Mouse (Mus musculus) kidney, embryonic 14.5 days (tissue): ENCODE results near the gene Ptpa. TPM values are rescaled to one million over a fixed set of nuclear protein-coding genes. Genes with fewer than 3 reads are reported as not detected.

Source experiments
- ATAC-seq: fragments of 200-750 bp; cut with Nextera tagmentation; 2 replicates; pipeline ENCODE4 v1.8.0; 2017; ENCODE audit warnings: moderate number of reproducible peaks, mild to moderate bottlenecking, moderate TSS enrichment, moderate library complexity; ENCODE audit not compliant: low FRiP score, low TSS enrichment
- H3K27ac ChIP-seq: fragments of 300-500 bp; sonication (generic); 2 replicates; pipeline ENCODE4 v1.5.1; 2014; ENCODE audit warnings: low read depth, mild to moderate bottlenecking, low read length, moderate library complexity, mixed read lengths
- H3K27me3 ChIP-seq: fragments of 300-500 bp; sonication (generic); 2 replicates; pipeline ENCODE4 v1.6.1; 2014; ENCODE audit warnings: mild to moderate bottlenecking, low read length; ENCODE audit not compliant: control insufficient read depth, insufficient read depth
- H3K36me3 ChIP-seq: fragments of 300-500 bp; sonication (generic); 2 replicates; pipeline ENCODE4 v1.6.1; 2014; ENCODE audit warnings: low read length, mixed read lengths; ENCODE audit not compliant: control insufficient read depth, insufficient read depth
- H3K4me1 ChIP-seq: fragments of 300-500 bp; sonication (generic); 2 replicates; pipeline ENCODE4 v1.6.1; 2014; ENCODE audit warnings: low read length, mixed read lengths; ENCODE audit not compliant: control insufficient read depth, insufficient read depth
- H3K4me2 ChIP-seq: fragments of 300-500 bp; sonication (generic); replicated peaks from 2 replicates; pipeline ENCODE4 v1.6.1; 2014; ENCODE audit warnings: low read depth, mild to moderate bottlenecking, low read length
- H3K4me3 ChIP-seq: fragments of 300-500 bp; sonication (generic); 2 replicates; pipeline ENCODE4 v1.5.1; 2014; ENCODE audit warnings: mild to moderate bottlenecking, low read length
- H3K9ac ChIP-seq: fragments of 300-500 bp; sonication (generic); 2 replicates; pipeline ENCODE4 v1.6.1; 2014; ENCODE audit warnings: low read depth, mild to moderate bottlenecking, low read length, moderate library complexity
- H3K9me3 ChIP-seq: fragments of 300-500 bp; sonication (generic); 2 replicates; pipeline ENCODE4 v1.6.1; 2016; ENCODE audit warnings: low read length; ENCODE audit not compliant: control insufficient read depth
- WGBS: fragments of 180-500 bp; shearing (Covaris S2); extraction: QIAGEN DNeasy Blood & Tissue Kit; methylation state at CpG from one replicate; pipeline ENCODE4 v1.1.7; 2014; 5-methylcytosine and 5-hydroxymethylcytosine counted together
- polyA plus RNA-seq: library from polyadenylated mRNA; unstranded; fragments of >200 nt; fragmentation: Nextera tagmentation; extraction: Ambion mirVana; gene quantifications from 2 replicates; pipeline ENCODE4 v1.2.1, GENCODE M21; 2014

The Ptpa gene
- polyA plus RNA-seq, 1 experiment from 2014 or later: 96.0 TPM

DNA sequence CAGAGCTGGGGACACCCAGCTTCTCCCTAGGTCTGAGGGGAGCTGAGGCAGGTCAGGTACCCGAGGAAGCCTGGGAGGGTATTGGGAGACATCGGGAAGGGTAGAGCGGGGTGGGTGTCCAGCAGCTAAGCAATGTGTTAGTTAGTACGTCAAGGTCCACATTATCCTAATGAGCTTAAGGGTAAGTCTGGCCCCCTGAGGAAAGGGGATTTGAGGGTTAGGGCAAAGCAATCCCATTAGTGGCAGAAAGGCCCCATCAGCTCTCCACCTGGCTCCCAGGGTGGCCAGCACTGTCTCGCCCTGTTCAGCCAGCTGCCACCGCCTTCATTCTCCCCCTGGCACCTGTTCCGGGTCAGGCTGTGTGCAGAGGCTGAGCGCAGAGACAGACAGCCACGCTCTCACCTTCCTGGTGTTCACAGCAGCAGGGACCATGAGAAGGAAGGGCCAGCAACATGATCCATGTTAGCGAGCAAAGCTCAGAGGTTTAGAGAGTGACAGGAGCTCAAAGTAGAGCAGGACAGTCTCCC is 17.8 kb upstream of the Ptpa start:
- Histone ChIP-seq H3K9me3 (no peaks in the 10 kb centered on the region), H3K27me3 (no peaks in the 10 kb centered on the region), H3K4me3 (no peak overlapping the region), H3K4me2 (no peak overlapping the region), H3K4me1 (peaks cover 7% of the 10 kb centered on the region; the same call in 1 of the 2 replicates), H3K27ac (no peak overlapping the region), H3K9ac (no peak overlapping the region), H3K36me3 (peaks cover 45% of the 10 kb centered on the region)
- 90% methylated on average over 10 of the region's 10 CpGs for WGBS
- no peak for ATAC-seq

DNA sequence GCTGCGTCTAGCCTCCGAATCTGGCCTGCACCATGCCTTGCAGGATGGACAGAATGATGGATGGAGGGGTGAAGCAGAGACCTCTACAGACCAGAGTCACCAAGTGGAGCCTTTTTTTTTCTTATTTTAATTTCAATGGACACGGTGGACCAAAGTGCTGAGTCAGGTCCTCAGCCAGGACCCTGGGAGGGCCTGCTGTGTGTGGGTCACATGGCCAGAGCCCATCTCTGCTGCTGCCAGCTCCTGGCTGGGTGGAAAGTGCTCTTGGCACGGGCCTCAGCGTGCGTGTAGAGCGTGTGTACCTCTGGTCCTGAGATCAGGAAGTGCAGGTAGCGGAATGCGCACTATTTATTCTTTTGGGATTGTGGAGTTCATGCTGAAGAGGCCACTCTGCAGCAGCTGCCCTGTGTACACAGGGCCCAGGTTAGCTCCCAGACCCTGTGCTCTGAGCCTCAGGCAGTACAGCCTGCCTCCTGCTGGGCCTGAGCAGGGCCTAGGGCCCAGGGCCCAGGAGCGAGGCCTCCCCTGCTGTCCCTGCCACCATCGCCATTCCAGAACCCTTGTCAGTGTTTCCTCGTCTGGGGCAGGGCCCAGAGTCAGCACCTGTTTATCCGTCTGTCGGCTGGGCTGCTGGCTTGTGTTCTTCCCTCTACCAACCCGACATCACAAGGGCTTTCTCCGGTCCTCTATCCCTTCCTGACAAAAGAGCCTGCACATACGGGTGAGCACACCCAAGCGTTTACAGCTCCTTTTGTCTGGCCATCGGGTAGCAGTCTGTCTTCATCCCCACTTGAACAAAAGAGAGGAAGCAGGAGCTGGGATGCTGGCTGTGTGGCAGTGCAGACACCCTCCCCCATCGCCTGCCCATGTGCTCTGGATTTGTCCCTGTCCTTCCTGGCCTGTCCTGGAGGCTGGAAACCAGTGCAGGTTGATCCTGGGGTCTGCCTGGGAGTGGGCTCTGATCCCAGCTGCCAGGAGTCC is 16.4 kb upstream of the Ptpa start:
- H3K9me3 ChIP-seq: no peaks in the 10 kb centered on the region
- peaks cover 53% of the 10 kb centered on the region for H3K36me3 ChIP-seq
- ATAC-seq: no peak
- no peaks in the 10 kb centered on the region for H3K27me3 ChIP-seq
- no peak overlapping the region for H3K9ac ChIP-seq
- H3K4me1 ChIP-seq: no peaks in the 10 kb centered on the region
- no peak overlapping the region for H3K4me3 ChIP-seq
- no peak overlapping the region for H3K27ac ChIP-seq
- WGBS: 60% methylated on average over 20 of the region's 20 CpGs
- H3K4me2 ChIP-seq: no peak overlapping the region

DNA sequence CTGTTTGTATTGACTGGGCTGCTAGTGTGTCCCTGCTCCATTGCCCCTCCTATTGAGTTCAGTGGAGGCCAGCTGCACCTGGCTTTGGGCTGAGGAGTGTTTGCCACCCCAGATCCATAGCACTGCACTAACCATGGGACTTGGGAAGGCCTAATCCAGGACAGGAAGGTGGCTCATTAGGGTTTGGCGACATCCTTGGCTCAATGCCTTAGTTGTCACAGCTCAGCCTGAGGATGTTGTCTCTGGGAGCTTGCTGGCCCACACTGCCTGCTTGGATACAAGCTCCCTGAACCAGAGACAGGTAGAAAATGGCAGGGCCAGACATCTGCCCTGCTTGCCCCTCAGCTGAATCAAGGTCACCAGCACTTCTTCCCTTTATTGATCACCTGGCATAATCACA is 14.3 kb upstream of the Ptpa start:
- H3K4me1 ChIP-seq: no peaks in the 10 kb centered on the region
- no peak for ATAC-seq
- H3K27me3 ChIP-seq: no peaks in the 10 kb centered on the region
- H3K9me3 ChIP-seq: no peaks in the 10 kb centered on the region
- H3K36me3 ChIP-seq: peaks cover 52% of the 10 kb centered on the region
- 85% methylated on average over 1 of the region's 1 CpGs for WGBS
- no peak overlapping the region for H3K4me2 ChIP-seq
- H3K4me3 ChIP-seq: no peak overlapping the region
- no peak overlapping the region for H3K9ac ChIP-seq
- H3K27ac ChIP-seq: no peak overlapping the region

DNA sequence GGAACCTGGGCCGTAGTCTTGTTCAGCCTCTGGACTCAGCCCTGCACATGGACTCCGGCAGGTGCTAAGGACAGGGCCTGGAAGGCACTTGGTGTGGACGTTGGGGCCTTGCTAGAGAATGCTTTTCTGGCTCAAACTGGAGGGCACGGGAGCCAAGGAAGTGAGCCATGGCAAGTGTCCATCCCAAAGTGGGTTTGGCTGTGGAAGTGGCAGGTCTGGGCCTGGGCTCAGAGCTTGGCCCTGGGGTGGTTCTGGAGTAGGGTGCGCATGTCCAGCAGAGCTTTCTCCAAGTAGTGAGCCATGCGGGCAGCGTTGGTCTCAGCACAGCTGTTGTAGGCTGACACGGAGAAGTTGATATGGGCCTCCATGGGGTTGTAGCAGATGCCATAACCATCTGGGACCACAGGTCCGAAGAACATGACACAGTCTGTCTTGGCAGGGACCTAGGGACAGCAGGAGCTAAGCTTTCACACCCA is 13.4 kb upstream of the Ptpa start:
- WGBS: 91% methylated on average over 9 of the region's 9 CpGs
- Histone ChIP-seq H3K9me3 (no peaks in the 10 kb centered on the region), H3K4me1 (no peaks in the 10 kb centered on the region), H3K27ac (no peak overlapping the region), H3K9ac (no peak overlapping the region), H3K4me3 (no peak overlapping the region), H3K36me3 (peaks cover 52% of the 10 kb centered on the region), H3K4me2 (no peak overlapping the region), H3K27me3 (no peaks in the 10 kb centered on the region)
- ATAC-seq: no peak

DNA sequence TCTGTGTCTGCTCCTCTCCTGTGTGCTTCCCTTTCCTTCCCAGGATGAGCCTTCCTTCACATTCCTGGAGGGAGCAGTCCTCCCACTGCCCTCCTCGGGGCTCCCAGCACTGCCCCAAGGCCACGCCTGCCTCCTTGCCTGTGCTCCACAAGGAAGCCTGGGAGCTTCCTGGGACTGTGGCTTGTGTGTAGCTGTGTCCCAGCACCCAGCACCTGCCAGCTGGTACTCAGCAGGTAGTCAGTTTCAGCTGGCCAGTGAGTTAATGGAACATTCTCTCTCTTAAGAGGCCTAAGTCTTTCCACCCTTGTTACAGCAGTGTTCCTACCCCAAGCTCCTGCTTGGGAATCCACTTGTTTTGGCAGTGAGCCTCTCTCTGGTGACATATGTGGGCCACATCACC is 13.0 kb upstream of the Ptpa start:
- H3K9me3 ChIP-seq: no peaks in the 10 kb centered on the region

DNA sequence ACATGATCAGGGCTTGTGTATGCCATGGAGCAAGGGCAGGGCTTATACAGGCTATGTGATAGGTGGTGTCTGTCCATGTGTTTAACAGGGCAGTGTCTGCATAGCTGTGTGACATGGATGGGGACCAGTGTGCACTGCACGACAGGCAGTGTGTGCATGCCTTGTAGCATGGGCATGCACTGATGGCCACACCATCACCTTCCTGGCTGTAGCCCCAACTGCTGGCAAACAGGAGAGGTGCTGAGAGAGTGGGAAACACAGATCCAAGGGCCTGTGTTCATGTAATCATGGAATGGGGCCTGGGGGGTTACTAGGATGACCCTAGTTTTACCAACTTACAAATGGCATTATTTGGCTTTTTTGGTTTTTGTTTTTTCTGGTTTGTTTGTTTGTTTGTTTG is 12.0 kb upstream of the Ptpa start:
- H3K27me3 ChIP-seq: no peaks in the 10 kb centered on the region
- 86% methylated on average over 1 of the region's 1 CpGs for WGBS
- H3K4me2 ChIP-seq: no peak overlapping the region
- H3K9me3 ChIP-seq: no peaks in the 10 kb centered on the region
- H3K9ac ChIP-seq: no peak overlapping the region
- H3K36me3 ChIP-seq: peaks cover 46% of the 10 kb centered on the region
- no peak for ATAC-seq
- no peak overlapping the region for H3K4me3 ChIP-seq
- no peak overlapping the region for H3K27ac ChIP-seq
- H3K4me1 ChIP-seq: no peaks in the 10 kb centered on the region

More for the DNA sequence above, 13.0 kb upstream of the Ptpa start:
- Histone ChIP-seq H3K4me2 (no peak overlapping the region), H3K4me1 (no peaks in the 10 kb centered on the region), H3K36me3 (peaks cover 51% of the 10 kb centered on the region), H3K4me3 (no peak overlapping the region), H3K27me3 (no peaks in the 10 kb centered on the region), H3K27ac (no peak overlapping the region), H3K9ac (no peak overlapping the region)
- no peak for ATAC-seq
- WGBS: 61% methylated on average over 2 of the region's 2 CpGs

DNA sequence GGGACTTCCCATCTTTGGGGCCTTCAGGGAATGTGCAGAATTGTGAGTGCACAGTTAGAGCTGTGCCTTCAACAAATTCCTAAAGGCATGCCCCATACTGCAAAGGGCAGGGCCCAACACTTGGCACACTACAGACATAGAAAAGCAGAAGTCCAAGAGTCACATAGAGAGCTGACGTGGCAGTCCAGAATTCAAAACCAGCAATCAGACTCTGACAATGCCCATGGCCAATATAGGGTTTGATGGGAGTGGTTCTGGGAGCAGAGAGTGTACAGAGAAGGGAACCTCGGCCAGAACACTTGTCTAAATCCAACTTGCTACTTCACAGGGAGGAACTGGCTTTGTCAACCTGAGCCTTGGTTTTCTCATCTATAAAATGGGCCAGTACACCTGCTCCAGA is 8.6 kb upstream of the Ptpa start:
- 86% methylated on average over 2 of the region's 2 CpGs for WGBS
- H3K4me3 ChIP-seq: no peak overlapping the region
- no peak for ATAC-seq
- H3K4me1 ChIP-seq: no peaks in the 10 kb centered on the region
- no peaks in the 10 kb centered on the region for H3K9me3 ChIP-seq
- no peak overlapping the region for H3K9ac ChIP-seq
- H3K4me2 ChIP-seq: no peak overlapping the region
- H3K36me3 ChIP-seq: peaks cover 44% of the 10 kb centered on the region
- H3K27me3 ChIP-seq: no peaks in the 10 kb centered on the region
- H3K27ac ChIP-seq: no peak overlapping the region

DNA sequence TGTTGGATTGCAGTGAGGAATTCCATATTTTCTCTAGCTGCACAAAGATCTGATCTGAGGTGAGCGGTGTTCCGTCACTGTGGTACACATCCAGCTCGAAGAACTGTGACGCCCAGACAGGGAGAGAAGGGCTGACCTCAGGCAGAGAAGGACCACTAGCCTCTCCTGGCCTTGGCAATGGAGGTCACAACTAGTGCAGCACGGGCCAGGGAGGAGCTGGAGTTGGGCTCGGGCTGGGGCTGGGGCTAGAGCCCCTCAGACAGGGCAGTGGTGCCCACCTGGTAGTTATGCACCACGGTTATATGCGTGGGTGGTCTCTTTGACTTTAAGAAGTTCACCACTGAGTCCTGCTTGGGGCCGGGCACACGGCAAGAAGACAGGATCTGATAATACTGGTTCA is 8.1 kb upstream of the Ptpa start:
- Histone ChIP-seq H3K4me1 (no peaks in the 10 kb centered on the region), H3K9me3 (no peaks in the 10 kb centered on the region), H3K27ac (no peak overlapping the region), H3K27me3 (no peaks in the 10 kb centered on the region), H3K36me3 (peaks cover 44% of the 10 kb centered on the region), H3K9ac (no peak overlapping the region), H3K4me2 (no peak overlapping the region), H3K4me3 (no peak overlapping the region)
- no peak for ATAC-seq
- 93% methylated on average over 10 of the region's 10 CpGs for WGBS

DNA sequence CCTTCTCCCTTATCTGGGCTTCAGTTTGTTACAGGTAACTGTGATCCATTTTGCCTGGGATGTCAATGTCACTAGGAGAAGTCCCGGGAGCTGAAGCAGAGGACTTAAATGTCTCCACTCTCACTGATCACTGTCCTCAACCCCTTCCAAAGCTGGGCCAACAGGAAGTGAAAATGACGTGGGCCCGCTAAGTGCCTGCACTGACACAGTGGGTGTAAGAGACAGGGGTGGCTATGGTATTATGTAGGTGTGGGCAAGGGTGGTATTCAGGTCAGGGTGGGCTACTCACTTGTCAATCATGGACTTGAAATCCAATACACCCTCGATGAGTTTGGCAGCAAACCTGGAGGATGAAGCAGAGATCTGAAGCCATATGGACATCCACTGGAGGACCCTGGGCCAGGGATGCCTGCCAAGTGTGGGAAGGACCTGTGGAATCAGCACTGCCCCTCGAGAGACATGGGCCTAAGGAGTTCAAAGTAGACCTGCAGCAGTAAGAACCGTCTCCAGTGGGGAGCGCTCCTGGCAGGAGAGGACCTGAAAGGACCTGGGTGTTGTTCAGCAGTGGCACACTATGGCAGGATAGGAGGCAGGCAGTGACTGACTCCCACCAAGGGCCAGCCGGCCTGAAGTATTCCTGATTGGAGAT is 7.3 kb upstream of the Ptpa start:
- ATAC-seq: no peak
- no peaks in the 10 kb centered on the region for H3K4me1 ChIP-seq
- H3K9ac ChIP-seq: no peak overlapping the region
- no peak overlapping the region for H3K27ac ChIP-seq
- no peaks in the 10 kb centered on the region for H3K9me3 ChIP-seq
- peaks cover 40% of the 10 kb centered on the region for H3K36me3 ChIP-seq
- no peaks in the 10 kb centered on the region for H3K27me3 ChIP-seq
- no peak overlapping the region for H3K4me3 ChIP-seq
- WGBS: 81% methylated on average over 8 of the region's 8 CpGs
- no peak overlapping the region for H3K4me2 ChIP-seq
